Mouse (Mus musculus) lung, adult 2 months (tissue): ENCODE results near the gene Prps1l3.
"Not testable (repeated sequence)": the region's sequence is repeated elsewhere in the genome, so short reads cannot be mapped to it uniquely, and the experiment has no call there.

Experiments
- CTCF ChIP-seq: fragments of 200-500 bp; IDR thresholded peaks from 2 replicates; pipeline ENCODE4 v1.5.1; 2011; ENCODE audit warnings: mild to moderate bottlenecking, low read length, control low read depth; ENCODE audit not compliant: insufficient read depth
- POLR2A ChIP-seq: fragments of 200-500 bp; IDR thresholded peaks from 2 replicates; pipeline ENCODE4 v1.6.1; 2011; ENCODE audit warnings: low read depth, mild to moderate bottlenecking, control low read depth, low read length, borderline replicate concordance; ENCODE audit errors: extremely low read depth

DNA sequence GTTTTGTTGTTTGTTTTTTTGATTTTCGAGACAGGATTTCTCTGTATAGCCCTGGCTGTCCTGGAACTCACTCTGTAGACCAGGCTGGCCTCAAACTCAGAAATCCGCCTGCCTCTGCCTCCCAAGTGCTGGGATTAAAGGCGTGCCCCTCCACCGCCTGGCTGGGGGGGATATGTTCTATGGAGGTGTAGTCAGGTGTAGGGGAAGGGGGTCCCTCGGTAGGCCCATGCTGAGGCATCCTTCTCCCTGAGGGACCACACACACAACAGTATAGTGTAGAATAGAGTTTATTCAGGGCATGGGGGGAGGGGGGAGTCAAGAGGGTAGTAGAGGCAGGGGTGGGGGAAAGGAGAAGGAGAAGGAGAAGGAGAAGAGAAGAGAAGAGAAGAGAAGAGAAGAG, 17.7 kb upstream of the Prps1l3 start:
- not testable (repeated sequence) for TF ChIP-seq POLR2A, CTCF
